Mouse (Mus musculus) MEL (cell line): ENCODE measurements around the gene Sbp. TPM values are rescaled to one million over a fixed set of nuclear protein-coding genes. Genes with fewer than 3 reads are reported as not detected.

ENCODE experiments used
- DNase-seq: peaks from one replicate; pipeline ENCODE4 v3.0.0; 2011; ENCODE audit warnings: low read depth, low spot score
- H3K27ac ChIP-seq: 2 replicates; pipeline ENCODE4 v1.5.1; 2012; ENCODE audit warnings: low read depth, mild to moderate bottlenecking, control low read depth, low read length, moderate library complexity; ENCODE audit not compliant: control insufficient read depth
- H3K27me3 ChIP-seq, 2 experiments: fragments of 150-350 bp in 1 of 2; sonication (generic) in 1 of 2; 2 replicates each; pipeline ENCODE4 v1.6.1; 2012; ENCODE audit warnings: low read length in 2 of 2, mild to moderate bottlenecking in 2 of 2, improper control_type of control experiment in 1 of 2, moderate library complexity in 1 of 2; ENCODE audit not compliant: insufficient read depth in 2 of 2, control insufficient read depth in 1 of 2
- H3K36me3 ChIP-seq, 2 experiments: 2 replicates each; pipeline ENCODE4 v1.6.1; 2012 to 2014; ENCODE audit warnings: low read length in 2 of 2, improper control_type of control experiment in 1 of 2, inconsistent platforms in 1 of 2, mild to moderate bottlenecking in 1 of 2; ENCODE audit not compliant: insufficient read depth in 2 of 2, control insufficient read depth in 1 of 2
- H3K4me1 ChIP-seq, 2 experiments: fragments of 150-350 bp in 1 of 2; sonication (generic) in 1 of 2; 2 replicates each; pipeline ENCODE4 v1.6.1; 2012; ENCODE audit warnings: low read length in 2 of 2, improper control_type of control experiment in 1 of 2, mild to moderate bottlenecking in 1 of 2; ENCODE audit not compliant: insufficient read depth in 2 of 2, control insufficient read depth in 1 of 2
- H3K4me3 ChIP-seq, 2 experiments: fragments of 150-350 bp in 1 of 2; sonication (generic) in 1 of 2; 2 replicates each; pipeline ENCODE4 v1.5.1; 2012; ENCODE audit warnings: low read depth in 2 of 2, low read length in 2 of 2, mild to moderate bottlenecking in 2 of 2, moderate library complexity in 2 of 2, control low read depth in 1 of 2, improper control_type of control experiment in 1 of 2; ENCODE audit not compliant: control insufficient read depth in 1 of 2, insufficient read depth in 1 of 2
- H3K79me2 ChIP-seq: 2 replicates; pipeline ENCODE4 v1.6.1; 2012; ENCODE audit warnings: mild to moderate bottlenecking, low read length, moderate library complexity; ENCODE audit not compliant: control insufficient read depth, poor library complexity, insufficient read depth
- H3K9ac ChIP-seq: 2 replicates; pipeline ENCODE4 v1.6.1; 2012; ENCODE audit warnings: low read depth, mild to moderate bottlenecking, control low read depth, low read length, moderate library complexity; ENCODE audit not compliant: control insufficient read depth, poor library complexity, severe bottlenecking
- H3K9me3 ChIP-seq: fragments of 150-350 bp; sonication (generic); replicated peaks from 2 replicates; pipeline ENCODE4 v1.6.1; 2012; ENCODE audit warnings: mild to moderate bottlenecking, low read length, improper control_type of control experiment, moderate library complexity; ENCODE audit not compliant: insufficient read depth
- BHLHE40 ChIP-seq: IDR thresholded peaks from 2 replicates; pipeline ENCODE4 v1.6.1; 2012; ENCODE audit warnings: low read depth, mild to moderate bottlenecking, inconsistent platforms, low read length, improper control_type of control experiment, borderline replicate concordance
- CHD1 ChIP-seq: IDR thresholded peaks from 2 replicates; pipeline ENCODE4 v1.6.1; 2012; ENCODE audit warnings: low read depth, mild to moderate bottlenecking, inconsistent platforms, low read length, improper control_type of control experiment
- CHD2 ChIP-seq: IDR thresholded peaks from 2 replicates; pipeline ENCODE4 v1.6.1; 2011; ENCODE audit warnings: low read length, improper control_type of control experiment
- CTCF ChIP-seq, 3 experiments: IDR thresholded peaks in 2 of 3; conservative IDR thresholded peaks in 1 of 3; 2 replicates each; pipeline ENCODE4 v1.5.1; 2011 to 2012; ENCODE audit warnings: low read length in 3 of 3, low read depth in 2 of 3, mild to moderate bottlenecking in 2 of 3, improper control_type of control experiment in 1 of 3, inconsistent platforms in 1 of 3, mixed read lengths in 1 of 3, moderate library complexity in 1 of 3; ENCODE audit not compliant: control insufficient read depth in 1 of 3, insufficient read depth in 1 of 3, poor library complexity in 1 of 3, severe bottlenecking in 1 of 3
- E2F4 ChIP-seq: IDR thresholded peaks from 2 replicates; pipeline ENCODE4 v1.6.1; 2011; ENCODE audit warnings: low read depth, low read length, improper control_type of control experiment, borderline replicate concordance
- ELF1 ChIP-seq: IDR thresholded peaks from 2 replicates; pipeline ENCODE4 v1.6.1; 2014; ENCODE audit warnings: low read depth, mild to moderate bottlenecking, inconsistent platforms, low read length, improper control_type of control experiment, moderate library complexity
- EP300 ChIP-seq, 2 experiments: IDR thresholded peaks; 2 replicates each; pipeline ENCODE4 v1.6.1; 2011; ENCODE audit warnings: improper control_type of control experiment in 2 of 2, low read length in 2 of 2, low read depth in 1 of 2, mild to moderate bottlenecking in 1 of 2
- ETS1 ChIP-seq: IDR thresholded peaks from 2 replicates; pipeline ENCODE4 v1.6.1; 2012; ENCODE audit warnings: low read depth, mild to moderate bottlenecking, inconsistent platforms, low read length, improper control_type of control experiment, moderate library complexity
- GABPA ChIP-seq: IDR thresholded peaks from 2 replicates; pipeline ENCODE4 v1.6.1; 2012; ENCODE audit warnings: low read depth, mild to moderate bottlenecking, inconsistent platforms, low read length, improper control_type of control experiment, moderate library complexity
- KAT2A ChIP-seq: conservative IDR thresholded peaks from 2 replicates; pipeline ENCODE4 v1.6.1; 2012; ENCODE audit warnings: low read depth, low read length, improper control_type of control experiment, inconsistent platforms
- MAFK ChIP-seq: IDR thresholded peaks from 2 replicates; pipeline ENCODE4 v1.6.1; 2011; ENCODE audit warnings: low read depth, mild to moderate bottlenecking, low read length, improper control_type of control experiment, borderline replicate concordance
- MAX ChIP-seq: IDR thresholded peaks from 2 replicates; pipeline ENCODE4 v1.6.1; 2011; ENCODE audit warnings: low read length, improper control_type of control experiment
- MEF2A ChIP-seq: IDR thresholded peaks from 2 replicates; pipeline ENCODE4 v1.6.1; 2014; ENCODE audit warnings: low read depth, mild to moderate bottlenecking, inconsistent platforms, low read length, improper control_type of control experiment; ENCODE audit not compliant: poor library complexity, insufficient replicate concordance, severe bottlenecking; ENCODE audit errors: extremely low read depth
- MXI1 ChIP-seq: IDR thresholded peaks from 2 replicates; pipeline ENCODE4 v1.6.1; 2011; ENCODE audit warnings: mild to moderate bottlenecking, low read depth, low read length, improper control_type of control experiment
- MYC ChIP-seq: IDR thresholded peaks from 2 replicates; pipeline ENCODE4 v1.6.1; 2011; ENCODE audit warnings: low read depth, mild to moderate bottlenecking, low read length, improper control_type of control experiment, moderate library complexity
- NRF1 ChIP-seq: IDR thresholded peaks from 2 replicates; pipeline ENCODE4 v1.6.1; 2014; ENCODE audit warnings: low read depth, mild to moderate bottlenecking, inconsistent platforms, low read length, improper control_type of control experiment, moderate library complexity; ENCODE audit not compliant: poor library complexity, insufficient read depth, severe bottlenecking
- POLR2AphosphoS2 ChIP-seq: IDR thresholded peaks from 2 replicates; pipeline ENCODE4 v1.6.1; 2011; ENCODE audit warnings: low read length, improper control_type of control experiment
- POLR2AphosphoS5 ChIP-seq: IDR thresholded peaks from 2 replicates; pipeline ENCODE4 v1.6.1; 2012; ENCODE audit warnings: low read depth, borderline replicate concordance, mild to moderate bottlenecking, inconsistent platforms, low read length, moderate library complexity, mixed read lengths
- RAD21 ChIP-seq: IDR thresholded peaks from 2 replicates; pipeline ENCODE4 v1.6.1; 2011; ENCODE audit warnings: mild to moderate bottlenecking, low read depth, low read length, improper control_type of control experiment
- RCOR1 ChIP-seq: IDR thresholded peaks from 2 replicates; pipeline ENCODE4 v1.6.1; 2012; ENCODE audit warnings: low read depth, mild to moderate bottlenecking, inconsistent platforms, low read length, improper control_type of control experiment
- SIN3A ChIP-seq: IDR thresholded peaks from 2 replicates; pipeline ENCODE4 v1.6.1; 2012; ENCODE audit warnings: low read length, improper control_type of control experiment, inconsistent platforms
- TAL1 ChIP-seq: IDR thresholded peaks from 2 replicates; pipeline ENCODE4 v1.6.1; 2012; ENCODE audit warnings: mild to moderate bottlenecking, inconsistent platforms, low read length, moderate library complexity, mixed read lengths
- TCF12 ChIP-seq: IDR thresholded peaks from 2 replicates; pipeline ENCODE4 v1.6.1; 2014; ENCODE audit warnings: low read depth, mild to moderate bottlenecking, inconsistent platforms, low read length, improper control_type of control experiment, moderate library complexity
- ZC3H11A ChIP-seq: IDR thresholded peaks from 2 replicates; pipeline ENCODE4 v1.6.1; 2012; ENCODE audit warnings: low read depth, mild to moderate bottlenecking, inconsistent platforms, low read length, improper control_type of control experiment
- ZKSCAN1 ChIP-seq: IDR thresholded peaks from 2 replicates; pipeline ENCODE4 v1.6.1; 2012; ENCODE audit warnings: low read depth, mild to moderate bottlenecking, inconsistent platforms, low read length, improper control_type of control experiment, moderate library complexity
- ZMIZ1 ChIP-seq: IDR thresholded peaks from 2 replicates; pipeline ENCODE4 v1.6.1; 2012; ENCODE audit warnings: low read depth, mild to moderate bottlenecking, inconsistent platforms, low read length, improper control_type of control experiment, moderate library complexity
- polyA plus RNA-seq, 2 experiments: library from polyadenylated mRNA; stranded (reverse) in 1 of 2; unstranded in 1 of 2; fragments of >175 nt in 1 of 2; fragments of >200 nt in 1 of 2; gene quantifications; 2 replicates each; pipeline versions ENCODE4 v1.2.1 to v1.2.4; 2012; ENCODE audit warnings: low replicate concordance in 2 of 2, low read depth in 1 of 2; ENCODE audit not compliant: insufficient read length in 2 of 2, insufficient read depth in 1 of 2, missing spikeins in 1 of 2
- total RNA-seq: library from RNA; depleted of rRNA; stranded (reverse); fragments of 300-350 nt; gene quantifications from 2 replicates; pipeline ENCODE4 v1.2.3, GENCODE M21; 2012

Sbp gene
- total and polyA plus RNA-seq, 3 experiments = not detected

DNA sequence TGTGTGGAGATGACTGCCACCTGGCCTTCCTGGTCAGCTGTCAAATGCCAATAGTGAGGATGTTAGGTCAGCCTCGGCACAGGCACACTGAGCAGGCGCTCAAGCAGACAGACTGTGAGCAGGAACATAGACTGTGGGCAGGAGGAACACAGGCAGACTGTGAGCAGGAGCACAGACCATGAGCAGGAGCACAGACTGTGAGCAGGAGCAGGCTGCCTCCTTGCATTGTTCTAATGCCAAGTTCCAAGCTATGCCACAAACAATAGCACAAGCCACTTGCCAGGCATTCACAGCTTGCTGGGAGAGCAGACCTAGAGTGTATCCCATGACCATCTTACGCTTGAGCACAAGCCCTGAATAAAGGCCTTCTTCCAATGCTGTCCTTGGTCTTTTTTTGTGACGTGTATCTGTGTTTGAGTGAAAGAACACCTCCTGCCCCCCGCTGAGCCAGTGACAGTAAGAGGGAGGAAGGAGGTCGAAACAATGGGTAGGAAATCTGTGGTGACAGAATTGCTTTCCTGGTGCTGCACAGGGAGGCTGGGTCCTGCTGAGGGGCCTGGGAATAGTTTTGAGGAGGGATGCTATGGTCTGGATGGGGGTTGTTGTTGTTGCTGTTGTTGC, 24.4 kb downstream of the Sbp start:
- no peak overlapping the region for H3K27ac ChIP-seq
- peaks cover 4 to 7% of the 10 kb centered on the region in 2 experiments; a peak in 3 of 4 replicates for H3K27me3 ChIP-seq
- DNase-seq = no peak
- no peaks in the 10 kb centered on the region; a peak in 1 of 4 replicates for H3K36me3 ChIP-seq
- H3K4me3 ChIP-seq = no peak overlapping the region
- no peak overlapping the region for H3K9ac ChIP-seq
- H3K4me1 ChIP-seq = peaks cover 0 to 2% of the 10 kb centered on the region in 2 experiments; a peak in 1 of 4 replicates
- H3K79me2 ChIP-seq = no peaks in the 10 kb centered on the region
- H3K9me3 ChIP-seq = no peaks in the 10 kb centered on the region
- TF ChIP-seq CHD1 (no peak), GABPA (no peak), ELF1 (no peak), SIN3A (no peak), CTCF (IDR thresholded peaks at IDR 0.05 in 2 of 3, conservative IDR thresholded peaks at IDR 0.05 in 1 of 3; ENCODE audit: control insufficient read depth in 1 of 3, insufficient read depth in 1 of 3, low read depth in 2 of 3, low read length in 3 of 3, poor library complexity in 1 of 3, severe bottlenecking in 1 of 3) (no peak), ZC3H11A (no peak), E2F4 (no peak), ZMIZ1 (no peak), ETS1 (no peak), ZKSCAN1 (no peak), CHD2 (no peak), EP300 (IDR thresholded peaks at IDR 0.05; ENCODE audit: low read depth in 1 of 2, low read length in 2 of 2) (no peak), MYC (no peak), MEF2A (no peak)

DNA sequence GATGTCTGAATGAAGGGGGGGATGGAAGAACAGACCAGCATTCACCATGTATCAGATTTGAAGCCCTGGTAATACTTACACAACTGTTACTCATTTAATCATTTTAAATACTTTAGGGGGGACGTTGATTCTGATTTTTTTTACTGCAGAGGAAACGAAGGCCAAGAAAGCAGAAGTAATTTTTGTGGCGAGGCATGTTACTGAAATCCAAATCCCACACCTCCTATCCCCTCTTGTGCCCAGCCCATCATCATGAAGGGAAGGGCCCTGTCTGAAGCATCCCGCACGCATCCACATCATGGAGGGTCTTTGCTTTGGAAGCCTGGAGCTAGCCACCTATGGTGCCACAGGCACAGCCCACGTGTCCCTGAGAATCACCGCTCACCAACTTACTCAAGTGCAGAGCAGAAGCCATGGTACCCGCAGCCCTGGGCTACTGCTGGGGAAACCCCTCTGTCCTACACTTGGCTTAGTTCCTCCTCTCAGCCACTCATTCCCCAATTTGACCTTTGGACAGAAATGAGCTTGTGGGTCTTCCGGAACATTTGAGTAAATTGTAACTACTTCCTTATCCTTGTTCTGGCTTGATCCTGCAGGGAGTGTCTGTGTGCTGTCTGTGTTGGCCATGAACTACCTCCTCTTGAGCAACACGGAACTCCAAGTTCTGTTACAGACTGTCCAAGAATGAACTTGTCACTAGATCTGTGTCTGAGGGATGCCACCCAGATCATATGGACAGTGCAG, 25.4 kb downstream of the Sbp start:
- H3K27me3 ChIP-seq = peaks cover 4 to 11% of the 10 kb centered on the region in 2 experiments; a peak in 3 of 4 replicates
- H3K9ac ChIP-seq = no peak overlapping the region
- no peak for TF ChIP-seq BHLHE40
- no peak for TF ChIP-seq TCF12
- no peak for TF ChIP-seq RCOR1
- no peak for TF ChIP-seq TAL1
- no peak for TF ChIP-seq ETS1
- TF ChIP-seq MXI1 = no peak
- TF ChIP-seq E2F4 = no peak
- TF ChIP-seq MAX = no peak
- no peak for TF ChIP-seq RAD21
- no peak for TF ChIP-seq MYC
- no peak for TF ChIP-seq ELF1
- no peak for TF ChIP-seq ZKSCAN1
- no peak for TF ChIP-seq NRF1
- TF ChIP-seq KAT2A = no peak
- no peak for TF ChIP-seq POLR2AphosphoS2
- TF ChIP-seq POLR2AphosphoS5 = no peak
- no peak for TF ChIP-seq MAFK
- no peak for TF ChIP-seq CHD1
- no peak for TF ChIP-seq CTCF (IDR thresholded peaks at IDR 0.05 in 2 of 3, conservative IDR thresholded peaks at IDR 0.05 in 1 of 3; ENCODE audit: control insufficient read depth in 1 of 3, insufficient read depth in 1 of 3, low read depth in 2 of 3, low read length in 3 of 3, poor library complexity in 1 of 3, severe bottlenecking in 1 of 3)
- no peak for TF ChIP-seq CHD2
- no peaks in the 10 kb centered on the region for H3K79me2 ChIP-seq
- H3K36me3 ChIP-seq = no peaks in the 10 kb centered on the region
- DNase-seq = no peak
- H3K4me1 ChIP-seq = no peaks in the 10 kb centered on the region
- no peak overlapping the region for H3K4me3 ChIP-seq
- no peaks in the 10 kb centered on the region for H3K9me3 ChIP-seq
- no peak overlapping the region for H3K27ac ChIP-seq
